Mouse (Mus musculus) liver, postnatal 0 days (tissue): Measurements from ENCODE around the gene Kirrel3. TPM values are rescaled to one million over a fixed set of nuclear protein-coding genes. Genes with fewer than 3 reads are reported as not detected.

Experiments
- ATAC-seq: fragments of 200-750 bp; cut with Nextera tagmentation; 2 replicates; pipeline ENCODE4 v1.8.0; 2017; ENCODE audit warnings: mild to moderate bottlenecking, moderate library complexity
- DNase-seq: peaks from one replicate; pipeline ENCODE4 v3.0.0-alpha.2; 2016
- H3K27ac ChIP-seq: fragments of 300-500 bp; sonication (generic); 2 replicates; pipeline ENCODE4 v1.5.1; 2014; ENCODE audit warnings: antibody characterized with exemption, moderate library complexity, mild to moderate bottlenecking, low read depth
- H3K27me3 ChIP-seq: fragments of 300-500 bp; sonication (generic); 2 replicates; pipeline ENCODE4 v1.6.1; 2014; ENCODE audit warnings: low read length, control low read depth, mixed read lengths; ENCODE audit not compliant: insufficient read depth
- H3K36me3 ChIP-seq: fragments of 300-500 bp; sonication (generic); replicated peaks from 2 replicates; pipeline ENCODE4 v1.6.1; 2014; ENCODE audit warnings: mild to moderate bottlenecking, control low read depth, low read length, moderate library complexity, mixed read lengths; ENCODE audit not compliant: insufficient read depth
- H3K4me1 ChIP-seq: fragments of 300-500 bp; sonication (generic); 2 replicates; pipeline ENCODE4 v1.6.1; 2014; ENCODE audit warnings: antibody characterized with exemption, mild to moderate bottlenecking, control low read depth; ENCODE audit not compliant: insufficient read depth
- H3K4me2 ChIP-seq: fragments of 300-500 bp; sonication (generic); 2 replicates; pipeline ENCODE4 v1.6.1; 2014; ENCODE audit warnings: low read depth, mild to moderate bottlenecking, low read length, moderate library complexity, mixed read lengths
- H3K4me3 ChIP-seq: fragments of 300-500 bp; sonication (generic); 2 replicates; pipeline ENCODE4 v1.5.1; 2014; ENCODE audit warnings: low read depth, low read length
- H3K9ac ChIP-seq: fragments of 300-500 bp; sonication (generic); replicated peaks from 2 replicates; pipeline ENCODE4 v1.6.1; 2014; ENCODE audit warnings: mild to moderate bottlenecking, moderate library complexity
- H3K9me3 ChIP-seq: fragments of 300-500 bp; sonication (generic); 2 replicates; pipeline ENCODE4 v1.6.1; 2016; ENCODE audit warnings: mild to moderate bottlenecking, control low read depth, low read length, mixed read lengths
- CTCF ChIP-seq: sonication (generic); IDR thresholded peaks from 2 replicates; pipeline ENCODE4 v1.5.1; 2016; ENCODE audit warnings: antibody characterized with exemption, low read depth
- EP300 ChIP-seq: IDR thresholded peaks from 2 replicates; pipeline ENCODE4 v1.6.1; 2016; ENCODE audit warnings: antibody characterized with exemption, low read depth, mild to moderate bottlenecking
- WGBS: fragments of 180-500 bp; shearing (Covaris S2); extraction: QIAGEN DNeasy Blood & Tissue Kit; methylation state at CpG from one replicate; pipeline ENCODE4 v1.1.7; 2014; ENCODE audit not compliant: insufficient replicate concordance; 5-methylcytosine and 5-hydroxymethylcytosine counted together
- polyA plus RNA-seq: library from polyadenylated mRNA; unstranded; fragments of >200 nt; fragmentation: Nextera tagmentation; extraction: Ambion mirVana; gene quantifications from 2 replicates; pipeline ENCODE4 v1.2.1, GENCODE M21; 2015

Gene Kirrel3
- polyA plus RNA-seq, 1 experiment from 2014 or later, result 0.07 TPM

DNA sequence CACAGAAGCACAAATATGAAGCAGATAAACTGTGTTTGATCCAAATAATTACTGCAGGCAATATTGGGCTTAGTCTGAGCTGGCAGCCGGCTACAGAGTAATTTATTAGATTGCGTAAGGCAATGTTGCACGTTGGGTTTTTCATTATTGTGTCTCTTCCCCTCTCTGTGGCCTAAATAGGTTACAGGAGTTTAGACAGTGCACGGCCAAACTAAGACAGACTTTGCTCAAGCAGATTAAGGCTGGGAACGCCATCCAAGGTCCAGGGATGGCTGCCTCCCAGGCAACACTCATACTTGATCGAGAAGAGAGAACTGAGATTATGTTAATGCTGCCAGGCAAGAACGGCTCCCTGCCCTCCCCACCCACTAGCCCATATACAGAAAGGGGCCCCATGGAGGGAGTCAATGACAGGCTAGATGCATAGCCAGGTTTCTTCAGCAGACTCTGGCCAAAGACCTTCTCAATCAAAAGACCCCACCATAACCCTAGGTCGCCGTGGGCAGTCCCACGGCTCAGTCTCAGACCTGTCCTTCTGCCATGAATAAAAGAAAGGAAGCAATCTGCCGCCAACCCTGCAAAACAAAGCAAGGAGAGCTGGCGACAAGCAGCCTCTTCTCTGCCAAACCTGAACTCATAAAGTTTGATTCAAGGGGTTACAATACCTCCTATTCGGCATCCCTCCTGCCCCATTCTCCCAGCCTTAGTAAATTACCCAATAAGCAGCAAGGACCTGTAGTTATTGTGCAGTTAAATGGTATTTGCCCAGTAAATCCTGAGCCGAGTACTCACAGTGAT is 437.6 kb downstream of the Kirrel3 start:
- no peaks in the 10 kb centered on the region for H3K4me1 ChIP-seq
- H3K4me3 ChIP-seq, result no peak overlapping the region
- H3K27ac ChIP-seq, result no peak overlapping the region
- no peaks in the 10 kb centered on the region for H3K27me3 ChIP-seq
- WGBS, result 69% methylated on average over 14 of the region's 14 CpGs
- no peak overlapping the region for H3K9ac ChIP-seq
- no peak for DNase-seq
- ATAC-seq, result no peak
- no peak overlapping the region for H3K4me2 ChIP-seq
- no peaks in the 10 kb centered on the region for H3K36me3 ChIP-seq
- TF ChIP-seq EP300, result no peak
- no peak for TF ChIP-seq CTCF
- no peaks in the 10 kb centered on the region for H3K9me3 ChIP-seq

GRCm38 (mm10) chr9:34925616-34926015 is 439.9 kb downstream of the Kirrel3 start:
- no peak overlapping the region for H3K9ac ChIP-seq
- no peaks in the 10 kb centered on the region for H3K4me1 ChIP-seq
- H3K27ac ChIP-seq, result no peak overlapping the region
- no peaks in the 10 kb centered on the region for H3K27me3 ChIP-seq
- H3K4me3 ChIP-seq, result no peak overlapping the region
- no peak for TF ChIP-seq EP300
- TF ChIP-seq CTCF, result no peak
- WGBS, result 73% methylated on average over 5 of the region's 5 CpGs
- no peaks in the 10 kb centered on the region for H3K36me3 ChIP-seq
- H3K9me3 ChIP-seq, result no peaks in the 10 kb centered on the region
- H3K4me2 ChIP-seq, result no peak overlapping the region
- ATAC-seq (no peak), DNase-seq (no peak)

GRCm38 (mm10) chr9:34930371-34930770 is 444.7 kb downstream of the Kirrel3 start:
- ATAC-seq (no peak), DNase-seq (no peak)
- Histone ChIP-seq H3K4me1 (no peaks in the 10 kb centered on the region), H3K4me2 (no peak overlapping the region), H3K9me3 (no peaks in the 10 kb centered on the region), H3K27ac (no peak overlapping the region), H3K36me3 (no peaks in the 10 kb centered on the region), H3K9ac (no peak overlapping the region), H3K27me3 (no peaks in the 10 kb centered on the region), H3K4me3 (no peak overlapping the region)
- no peak for TF ChIP-seq EP300
- no peak for TF ChIP-seq CTCF
- WGBS, result 66% methylated on average over 1 of the region's 1 CpGs

DNA sequence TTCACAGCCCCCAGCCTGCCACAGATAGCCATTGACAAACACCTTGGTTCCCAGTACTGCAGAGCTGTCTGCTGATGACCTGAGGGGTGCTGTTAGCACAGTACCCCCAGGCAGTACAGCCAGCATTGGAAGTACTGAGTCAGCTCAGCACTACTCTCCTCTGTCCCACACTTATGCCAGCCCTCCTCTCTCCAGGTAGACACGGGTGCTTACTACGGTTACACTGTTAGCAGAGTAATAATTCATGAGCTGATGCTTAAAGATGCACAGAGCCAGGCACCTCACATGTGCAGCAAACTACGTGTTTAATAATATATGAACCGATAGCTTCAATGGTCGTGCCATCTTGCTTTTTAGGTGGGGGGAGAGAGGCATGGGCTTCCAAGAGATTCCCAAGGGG is 452.4 kb downstream of the Kirrel3 start:
- Histone ChIP-seq H3K36me3 (no peaks in the 10 kb centered on the region), H3K9me3 (no peaks in the 10 kb centered on the region), H3K9ac (no peak overlapping the region), H3K27me3 (no peaks in the 10 kb centered on the region), H3K4me1 (no peaks in the 10 kb centered on the region), H3K4me2 (no peak overlapping the region), H3K27ac (no peak overlapping the region), H3K4me3 (no peak overlapping the region)
- no peak for ATAC-seq
- no peak for DNase-seq
- WGBS, result 76% methylated on average over 5 of the region's 5 CpGs
- TF ChIP-seq EP300, result no peak
- TF ChIP-seq CTCF, result no peak

- Histone ChIP-seq H3K9me3 (no peaks in the 10 kb centered on the region), H3K27ac (no peak overlapping the region), H3K9ac (no peak overlapping the region), H3K27me3 (no peaks in the 10 kb centered on the region), H3K4me3 (no peak overlapping the region), H3K36me3 (no peaks in the 10 kb centered on the region), H3K4me1 (no peaks in the 10 kb centered on the region), H3K4me2 (no peak overlapping the region)
- no peak for TF ChIP-seq CTCF
- TF ChIP-seq EP300, result no peak
- DNase-seq, result no peak
- ATAC-seq, result no peak
- WGBS, result 74% methylated on average over 5 of the region's 5 CpGs
These were observed 453.9 kb downstream of the Kirrel3 start for GRCm38 (mm10) chr9:34939621-34940020.

DNA sequence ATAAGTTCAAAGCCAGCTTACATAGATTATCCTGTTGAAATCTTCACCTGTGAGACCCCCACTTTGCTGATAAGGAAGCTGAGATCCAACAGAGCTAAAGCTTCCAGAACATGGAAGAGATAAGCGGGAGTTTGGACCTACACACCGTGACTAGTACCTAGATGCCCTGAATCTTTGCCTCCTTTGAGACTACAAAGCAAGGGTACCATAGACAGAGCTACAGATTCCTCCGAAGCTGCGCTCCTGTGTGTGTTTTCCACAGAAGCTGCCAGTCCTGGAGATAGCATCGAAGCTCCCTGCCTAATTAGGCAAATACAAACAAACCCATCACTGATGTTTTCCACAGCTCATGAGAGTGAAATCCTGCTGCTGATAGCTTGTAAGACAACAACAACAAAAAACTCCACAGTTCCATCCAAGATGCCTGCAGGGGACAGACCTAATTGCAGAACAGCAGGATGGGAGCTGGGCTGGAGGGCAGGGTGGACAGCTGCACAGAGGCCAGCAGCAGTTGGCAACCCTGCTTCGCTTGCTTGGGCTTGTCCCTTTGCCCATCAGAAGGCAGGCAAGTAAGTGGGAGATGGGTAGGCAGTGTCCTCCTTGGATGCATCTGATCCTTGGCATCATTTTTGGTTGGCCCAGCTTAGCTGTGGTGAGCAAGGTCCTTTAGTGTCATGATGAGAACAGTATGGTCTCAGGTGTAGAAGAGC is 456.6 kb downstream of the Kirrel3 start:
- no peak for TF ChIP-seq CTCF
- no peak for TF ChIP-seq EP300
- DNase-seq, result no peak
- ATAC-seq, result no peak
- no peaks in the 10 kb centered on the region for H3K4me1 ChIP-seq
- H3K4me3 ChIP-seq, result no peak overlapping the region
- H3K9ac ChIP-seq, result no peak overlapping the region
- no peak overlapping the region for H3K27ac ChIP-seq
- no peak overlapping the region for H3K4me2 ChIP-seq
- no peaks in the 10 kb centered on the region for H3K27me3 ChIP-seq
- no peaks in the 10 kb centered on the region for H3K9me3 ChIP-seq
- 58% methylated on average over 6 of the region's 6 CpGs for WGBS
- no peaks in the 10 kb centered on the region for H3K36me3 ChIP-seq
